Mouse (Mus musculus) heart, embryonic 13.5 days (tissue): Measurements from ENCODE around the gene Nfkbia. TPM values are rescaled to one million over a fixed set of nuclear protein-coding genes. Genes with fewer than 3 reads are reported as not detected.

Experiments
- ATAC-seq: fragments of 200-750 bp; cut with Nextera tagmentation; 2 replicates; pipeline ENCODE4 v1.8.0; 2017; ENCODE audit warnings: moderate TSS enrichment; ENCODE audit not compliant: insufficient number of reproducible peaks, low FRiP score, low TSS enrichment; ENCODE audit errors: extremely low read depth
- H3K27ac ChIP-seq: fragments of 300-500 bp; sonication (generic); replicated peaks from 2 replicates; pipeline ENCODE4 v1.5.1; 2015; ENCODE audit warnings: moderate library complexity, mild to moderate bottlenecking, inconsistent platforms
- H3K27me3 ChIP-seq: fragments of 300-500 bp; sonication (generic); replicated peaks from 2 replicates; pipeline ENCODE4 v1.6.1; 2015; ENCODE audit warnings: mild to moderate bottlenecking, inconsistent platforms
- H3K36me3 ChIP-seq: fragments of 300-500 bp; sonication (generic); 2 replicates; pipeline ENCODE4 v1.6.1; 2015; ENCODE audit warnings: mild to moderate bottlenecking, inconsistent platforms
- H3K4me1 ChIP-seq: fragments of 300-500 bp; sonication (generic); 2 replicates; pipeline ENCODE4 v1.6.1; 2015; ENCODE audit warnings: inconsistent platforms
- H3K4me2 ChIP-seq: fragments of 300-500 bp; sonication (generic); 2 replicates; pipeline ENCODE4 v1.6.1; 2015; ENCODE audit warnings: inconsistent platforms, mild to moderate bottlenecking, moderate library complexity
- H3K4me3 ChIP-seq: fragments of 300-500 bp; sonication (generic); 2 replicates; pipeline ENCODE4 v1.5.1; 2015; ENCODE audit warnings: moderate library complexity, mild to moderate bottlenecking, inconsistent platforms
- H3K9ac ChIP-seq: fragments of 300-500 bp; sonication (generic); 2 replicates; pipeline ENCODE4 v1.6.1; 2015; ENCODE audit warnings: inconsistent platforms, mild to moderate bottlenecking, moderate library complexity
- H3K9me3 ChIP-seq: fragments of 300-500 bp; sonication (generic); 2 replicates; pipeline ENCODE4 v1.6.1; 2016; ENCODE audit warnings: inconsistent platforms
- WGBS: fragments of 180-500 bp; shearing (Covaris S2); methylation state at CpG from one replicate; pipeline ENCODE4 v1.1.7; 2015; ENCODE audit warnings: mixed read lengths; 5-methylcytosine and 5-hydroxymethylcytosine counted together
- polyA plus RNA-seq: library from polyadenylated mRNA; unstranded; fragments of >200 nt; fragmentation: Nextera tagmentation; extraction: Ambion mirVana; gene quantifications from 2 replicates; pipeline ENCODE4 v1.2.1, GENCODE M21; 2015

Nfkbia gene
- polyA plus RNA-seq, 1 experiment from 2014 or later, result 47.0 TPM

DNA sequence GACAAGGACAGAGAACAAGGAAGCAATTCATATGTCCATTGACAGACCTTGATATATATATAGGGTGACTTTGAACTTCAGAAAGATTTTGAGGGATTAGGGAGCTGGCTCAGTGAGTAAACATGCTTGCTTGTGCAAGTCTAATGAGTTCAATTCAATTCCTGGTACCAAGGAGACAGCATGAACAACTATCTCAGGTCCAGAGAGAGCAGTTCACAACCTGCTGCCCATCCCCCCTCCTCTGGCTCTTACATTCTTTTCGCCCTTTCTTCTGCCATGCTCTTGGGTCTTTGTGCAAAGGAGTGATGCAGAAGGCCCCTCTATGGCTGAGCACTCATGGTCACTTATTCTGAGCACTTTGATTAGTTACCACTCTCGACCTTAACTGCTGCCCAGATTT, 44.0 kb downstream of the Nfkbia start:
- H3K27ac ChIP-seq, result no peak overlapping the region

DNA sequence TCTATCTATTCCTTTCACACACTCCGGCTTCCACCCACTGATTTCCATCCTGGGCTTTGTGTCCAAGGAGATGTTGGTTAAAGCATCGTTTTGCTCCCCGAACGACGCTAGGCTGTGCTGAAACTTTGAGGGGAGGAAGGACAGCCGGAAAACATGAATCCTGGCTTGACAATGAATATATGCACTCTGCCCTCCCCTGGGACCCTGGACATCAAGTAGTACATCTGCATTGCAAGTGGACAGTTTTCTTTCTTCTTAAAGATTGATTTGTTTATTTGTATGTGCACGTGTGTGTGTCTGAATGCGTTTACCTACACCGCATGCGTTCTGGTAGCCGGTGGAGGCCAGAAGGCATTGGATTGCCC, 45.1 kb downstream of the Nfkbia start:
- Histone ChIP-seq H3K9ac (peak overlapping the region; percentile 25), H3K4me3 (no peak overlapping the region), H3K27me3 (no peaks in the 10 kb centered on the region), H3K4me1 (peaks cover 59% of the 10 kb centered on the region), H3K4me2 (peak overlapping the region; percentile 29), H3K9me3 (no peaks in the 10 kb centered on the region), H3K27ac (peak overlapping the region; percentile 95), H3K36me3 (no peaks in the 10 kb centered on the region)
- no peak for ATAC-seq
- WGBS, result 68% methylated on average over 11 of the region's 11 CpGs

More for the DNA sequence above, 44.0 kb downstream of the Nfkbia start:
- no peak overlapping the region for H3K4me3 ChIP-seq
- no peaks in the 10 kb centered on the region for H3K27me3 ChIP-seq
- no peak overlapping the region for H3K4me2 ChIP-seq
- H3K9me3 ChIP-seq, result no peaks in the 10 kb centered on the region
- H3K36me3 ChIP-seq, result no peaks in the 10 kb centered on the region
- no peak for ATAC-seq
- peaks cover 58% of the 10 kb centered on the region for H3K4me1 ChIP-seq
- 59% methylated on average over 2 of the region's 2 CpGs for WGBS
- H3K9ac ChIP-seq, result no peak overlapping the region

- Histone ChIP-seq H3K9ac (peak overlapping the region; percentile 25), H3K9me3 (no peaks in the 10 kb centered on the region), H3K4me1 (peaks cover 61% of the 10 kb centered on the region), H3K4me3 (no peak overlapping the region), H3K4me2 (peak overlapping the region; percentile 29), H3K36me3 (no peaks in the 10 kb centered on the region), H3K27me3 (no peaks in the 10 kb centered on the region), H3K27ac (peak overlapping the region; percentile 95)
- 9% methylated on average over 13 of the region's 13 CpGs for WGBS
- ATAC-seq, result peak; percentile 80; the same call in 1 of the 2 replicates
Measured at GRCm38 (mm10) chr12:55446746-55447395, 45.6 kb downstream of the Nfkbia start.

GRCm38 (mm10) chr12:55446366-55446745, 46.1 kb downstream of the Nfkbia start:
- no peak for ATAC-seq
- H3K4me1 ChIP-seq, result peaks cover 62% of the 10 kb centered on the region
- H3K9me3 ChIP-seq, result no peaks in the 10 kb centered on the region
- peak overlapping the region; percentile 25 for H3K9ac ChIP-seq
- H3K4me2 ChIP-seq, result peak overlapping the region; percentile 29; the same call in 1 of the 2 replicates
- 78% methylated on average over 4 of the region's 4 CpGs for WGBS
- no peaks in the 10 kb centered on the region for H3K36me3 ChIP-seq
- no peak overlapping the region for H3K4me3 ChIP-seq
- peak overlapping the region; percentile 95 for H3K27ac ChIP-seq
- H3K27me3 ChIP-seq, result no peaks in the 10 kb centered on the region

GRCm38 (mm10) chr12:55445583-55445982, 46.9 kb downstream of the Nfkbia start:
- peak overlapping the region; percentile 95 for H3K27ac ChIP-seq
- H3K4me3 ChIP-seq, result no peak overlapping the region
- H3K27me3 ChIP-seq, result no peaks in the 10 kb centered on the region
- no peaks in the 10 kb centered on the region for H3K9me3 ChIP-seq
- no peak overlapping the region for H3K9ac ChIP-seq
- H3K4me2 ChIP-seq, result no peak overlapping the region
- no peak for ATAC-seq
- 57% methylated on average over 4 of the region's 4 CpGs for WGBS
- peaks cover 62% of the 10 kb centered on the region for H3K4me1 ChIP-seq
- no peaks in the 10 kb centered on the region for H3K36me3 ChIP-seq

DNA sequence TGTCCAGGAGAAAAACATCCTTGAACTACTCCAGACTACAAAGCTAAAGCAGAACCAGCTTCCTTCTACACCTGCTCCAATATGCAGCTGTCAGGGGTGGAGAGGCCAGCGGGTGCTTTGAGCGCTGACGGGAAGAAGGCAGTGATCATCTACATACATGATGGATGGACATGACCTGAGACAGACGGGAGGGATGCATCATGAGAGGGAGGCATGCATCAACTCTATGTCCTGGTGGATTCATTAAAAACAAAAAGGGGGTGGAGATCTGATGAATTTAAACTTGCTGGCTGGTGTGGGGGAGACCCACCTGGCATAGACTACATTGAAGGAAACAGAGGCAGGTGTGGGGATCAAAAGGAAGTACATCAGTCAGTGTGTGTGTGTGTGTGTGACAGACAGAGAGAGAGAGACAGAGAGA, 48.4 kb downstream of the Nfkbia start:
- H3K9ac ChIP-seq, result 0 out of 2 replicates have a peak overlapping the region, but pooled peaks have one; percentile 1
- peak overlapping the region; percentile 71 for H3K27ac ChIP-seq
- H3K9me3 ChIP-seq, result no peaks in the 10 kb centered on the region
- H3K4me3 ChIP-seq, result no peak overlapping the region
- 83% methylated on average over 4 of the region's 4 CpGs for WGBS
- no peak overlapping the region for H3K4me2 ChIP-seq
- H3K27me3 ChIP-seq, result no peaks in the 10 kb centered on the region
- no peak for ATAC-seq
- H3K36me3 ChIP-seq, result no peaks in the 10 kb centered on the region
- peaks cover 59% of the 10 kb centered on the region for H3K4me1 ChIP-seq

GRCm38 (mm10) chr12:55442861-55443850, 49.3 kb downstream of the Nfkbia start:
- Histone ChIP-seq H3K4me3 (no peak overlapping the region), H3K27me3 (no peaks in the 10 kb centered on the region), H3K36me3 (no peaks in the 10 kb centered on the region), H3K4me2 (no peak overlapping the region), H3K9ac (peak overlapping the region; percentile 2; the same call in 1 of the 2 replicates), H3K9me3 (no peaks in the 10 kb centered on the region), H3K4me1 (peaks cover 60% of the 10 kb centered on the region), H3K27ac (peak overlapping the region; percentile 71)
- WGBS, result 49% methylated on average over 9 of the region's 9 CpGs
- ATAC-seq, result peak; percentile 22; the same call in 1 of the 2 replicates

DNA sequence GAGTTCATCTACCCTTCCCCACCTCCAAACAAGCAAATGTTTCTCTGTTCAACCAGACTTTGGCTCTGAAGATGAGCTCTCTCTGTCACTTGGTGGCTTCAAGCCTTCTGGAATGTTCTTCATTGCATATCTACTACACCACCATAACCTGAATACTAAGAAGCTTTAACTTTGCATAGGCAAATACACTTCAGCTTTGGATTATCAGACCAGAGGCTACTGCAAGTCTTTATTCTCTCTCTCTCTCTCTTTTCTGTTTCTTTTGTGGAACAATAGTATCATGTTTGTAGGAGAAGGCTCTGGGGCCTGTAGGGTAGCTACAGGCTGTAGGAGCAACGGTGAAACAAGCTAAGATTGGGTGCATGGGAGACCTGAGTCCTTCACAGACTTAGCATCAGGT, 50.2 kb downstream of the Nfkbia start:
- H3K27ac ChIP-seq, result peak overlapping the region; percentile 71; the same call in 1 of the 2 replicates
- no peak overlapping the region for H3K9ac ChIP-seq
- no peaks in the 10 kb centered on the region for H3K36me3 ChIP-seq
- 88% methylated on average over 1 of the region's 1 CpGs for WGBS
- H3K4me3 ChIP-seq, result no peak overlapping the region
- no peak overlapping the region for H3K4me2 ChIP-seq
- no peaks in the 10 kb centered on the region for H3K27me3 ChIP-seq
- H3K4me1 ChIP-seq, result peaks cover 61% of the 10 kb centered on the region
- no peaks in the 10 kb centered on the region for H3K9me3 ChIP-seq
- no peak for ATAC-seq

- 76% methylated on average over 5 of the region's 5 CpGs for WGBS
- no peak overlapping the region for H3K27ac ChIP-seq
- no peaks in the 10 kb centered on the region for H3K36me3 ChIP-seq
- no peak for ATAC-seq
- peaks cover 51% of the 10 kb centered on the region for H3K4me1 ChIP-seq
- H3K4me3 ChIP-seq, result no peak overlapping the region
- H3K4me2 ChIP-seq, result no peak overlapping the region
- H3K9me3 ChIP-seq, result no peaks in the 10 kb centered on the region
- H3K9ac ChIP-seq, result no peak overlapping the region
- no peaks in the 10 kb centered on the region for H3K27me3 ChIP-seq
Measured at GRCm38 (mm10) chr12:55440416-55440815, 52.0 kb downstream of the Nfkbia start.
